Mouse (Mus musculus): ENCODE results near the gene Nfatc3.

DNA sequence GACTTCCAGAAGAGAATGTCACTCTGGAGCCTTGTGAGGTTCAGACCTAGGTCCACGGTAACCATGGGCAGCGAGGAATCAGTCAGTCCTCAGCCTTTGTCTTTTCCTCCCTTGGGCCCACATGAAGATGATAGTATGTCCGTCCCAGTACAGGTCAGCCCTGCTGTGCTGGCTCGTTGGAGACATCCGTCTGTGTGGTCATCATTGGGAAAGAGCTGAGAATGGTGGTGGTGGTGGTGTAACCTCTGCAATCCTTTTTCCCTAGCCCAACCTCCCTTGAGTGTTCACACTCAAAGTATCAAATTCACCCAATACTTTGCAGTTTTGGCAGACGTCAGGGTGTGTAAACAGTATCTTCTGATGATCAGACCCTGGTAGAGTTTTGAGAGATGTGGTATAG, 8.8 kb upstream of the Nfatc3 start:
- no peak for TF ChIP-seq CTCF (IDR thresholded peaks at IDR 0.05; ENCODE audit: control insufficient read depth, insufficient read depth, insufficient read length)
- no peak for TF ChIP-seq MYOD1 (IDR thresholded peaks at IDR 0.05; ENCODE audit: control insufficient read depth, insufficient read length, low read depth)
- no peak for TF ChIP-seq FOSL1 (IDR thresholded peaks at IDR 0.05; ENCODE audit: insufficient read depth, low read length, poor library complexity, severe bottlenecking)
- TF ChIP-seq USF1 (IDR thresholded peaks at IDR 0.05; ENCODE audit: low read depth) = no peak
- TF ChIP-seq MAX (IDR thresholded peaks at IDR 0.05) = no peak
- TF ChIP-seq MYOG (IDR thresholded peaks at IDR 0.05; ENCODE audit: control insufficient read depth, extremely low read depth, insufficient read length) = no peak

Data from C2C12 (cell line).